Mouse (Mus musculus): ENCODE data around the gene Trim72. TPM values are rescaled to one million over a fixed set of nuclear protein-coding genes. Genes with fewer than 3 reads are reported as not detected.

Trim72 gene
- polyA plus RNA-seq, 1 experiment from 2014 or later: 0.07 TPM

DNA sequence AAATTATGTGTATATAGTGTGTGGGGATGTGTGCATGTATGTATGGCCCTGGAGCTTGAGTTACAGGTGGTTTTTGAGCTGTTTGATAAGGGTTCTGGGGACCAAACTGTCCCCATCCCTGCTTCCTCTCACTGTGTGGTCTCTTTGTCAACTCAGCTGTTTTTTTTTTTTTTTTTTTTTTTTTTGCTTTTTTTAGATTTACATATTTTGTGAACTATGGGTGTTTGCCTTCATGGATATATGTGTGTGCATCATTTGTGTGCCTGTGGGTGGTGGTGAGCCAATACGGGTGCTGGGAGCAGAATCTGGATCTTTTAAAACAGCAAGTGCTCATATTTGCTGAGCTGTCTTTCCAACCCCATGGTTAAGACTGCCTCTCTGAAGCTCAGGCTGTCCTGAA lies 14.8 kb upstream of the Trim72 start:
- 89% methylated on average over 1 of the region's 1 CpGs for WGBS
- Histone ChIP-seq H3K36me3 (ENCODE audit: control insufficient read depth, insufficient read depth, low read length) (peaks cover 17% of the 10 kb centered on the region; the same call in 1 of the 2 replicates), H3K27ac (ENCODE audit: low read depth, low read length) (no peak overlapping the region), H3K9me3 (ENCODE audit: control insufficient read depth, low read length) (no peaks in the 10 kb centered on the region), H3K4me1 (ENCODE audit: control insufficient read depth, insufficient read depth, low read length) (no peaks in the 10 kb centered on the region), H3K4me3 (ENCODE audit: low read depth, low read length) (no peak overlapping the region), H3K27me3 (ENCODE audit: control insufficient read depth, insufficient read depth, low read length) (no peaks in the 10 kb centered on the region), H3K4me2 (no peak overlapping the region), H3K9ac (ENCODE audit: low read length) (no peak overlapping the region)
- no peak for DNase-seq (ENCODE audit: low spot score, missing footprints)
- no peak for ATAC-seq (ENCODE audit: low FRiP score)

DNA sequence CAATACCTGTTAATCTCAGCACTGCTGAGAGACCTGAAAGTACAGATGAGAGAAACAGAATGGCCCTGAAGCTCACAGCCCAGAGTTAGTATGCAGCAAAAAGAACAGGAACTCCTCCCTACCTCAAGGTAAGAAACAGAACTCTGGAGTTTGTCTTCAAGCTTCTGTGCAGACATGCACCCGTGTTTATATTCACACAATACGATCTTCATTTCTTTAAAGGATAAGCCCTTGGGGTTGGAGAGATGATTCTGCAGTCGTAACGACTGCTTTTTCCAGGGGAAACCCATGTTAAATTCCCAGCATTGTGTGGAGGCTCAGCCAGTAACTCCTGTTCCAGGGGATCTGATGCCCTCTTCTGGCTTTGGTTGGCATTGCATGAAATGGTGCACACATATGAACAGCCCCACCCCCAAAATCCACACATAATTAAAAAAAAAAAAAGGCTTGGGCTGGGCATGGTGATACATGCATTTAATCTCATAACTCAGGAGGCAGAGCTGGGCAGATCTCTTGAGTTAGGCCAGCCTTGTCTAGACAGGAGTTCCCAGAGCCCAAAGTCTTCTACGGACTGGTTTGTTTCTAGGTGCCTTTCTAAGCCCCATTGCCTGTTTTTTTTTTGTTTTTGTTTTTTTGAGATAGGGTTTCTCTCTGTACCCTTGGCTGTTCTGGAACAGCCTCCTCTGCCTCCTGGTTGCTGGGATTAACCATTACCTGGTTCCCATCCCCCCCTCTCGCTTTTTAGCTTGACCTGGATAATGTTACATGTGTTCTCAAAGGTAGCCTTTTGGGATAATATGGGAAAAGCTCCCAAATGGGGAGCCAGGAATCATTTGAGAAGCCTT lies 11.9 kb upstream of the Trim72 start:
- ATAC-seq (ENCODE audit: low FRiP score): peak; percentile 31
- Histone ChIP-seq H3K27me3 (ENCODE audit: control insufficient read depth, insufficient read depth, low read length) (no peaks in the 10 kb centered on the region), H3K4me1 (ENCODE audit: control insufficient read depth, insufficient read depth, low read length) (no peaks in the 10 kb centered on the region), H3K9me3 (ENCODE audit: control insufficient read depth, low read length) (no peaks in the 10 kb centered on the region), H3K36me3 (ENCODE audit: control insufficient read depth, insufficient read depth, low read length) (peaks cover 6% of the 10 kb centered on the region; the same call in 1 of the 2 replicates), H3K4me3 (ENCODE audit: low read depth, low read length) (no peak overlapping the region), H3K27ac (ENCODE audit: low read depth, low read length) (no peak overlapping the region), H3K4me2 (no peak overlapping the region), H3K9ac (ENCODE audit: low read length) (no peak overlapping the region)
- DNase-seq (ENCODE audit: low spot score, missing footprints): peak; percentile 97
- WGBS: 48% methylated on average over 6 of the region's 6 CpGs

DNA sequence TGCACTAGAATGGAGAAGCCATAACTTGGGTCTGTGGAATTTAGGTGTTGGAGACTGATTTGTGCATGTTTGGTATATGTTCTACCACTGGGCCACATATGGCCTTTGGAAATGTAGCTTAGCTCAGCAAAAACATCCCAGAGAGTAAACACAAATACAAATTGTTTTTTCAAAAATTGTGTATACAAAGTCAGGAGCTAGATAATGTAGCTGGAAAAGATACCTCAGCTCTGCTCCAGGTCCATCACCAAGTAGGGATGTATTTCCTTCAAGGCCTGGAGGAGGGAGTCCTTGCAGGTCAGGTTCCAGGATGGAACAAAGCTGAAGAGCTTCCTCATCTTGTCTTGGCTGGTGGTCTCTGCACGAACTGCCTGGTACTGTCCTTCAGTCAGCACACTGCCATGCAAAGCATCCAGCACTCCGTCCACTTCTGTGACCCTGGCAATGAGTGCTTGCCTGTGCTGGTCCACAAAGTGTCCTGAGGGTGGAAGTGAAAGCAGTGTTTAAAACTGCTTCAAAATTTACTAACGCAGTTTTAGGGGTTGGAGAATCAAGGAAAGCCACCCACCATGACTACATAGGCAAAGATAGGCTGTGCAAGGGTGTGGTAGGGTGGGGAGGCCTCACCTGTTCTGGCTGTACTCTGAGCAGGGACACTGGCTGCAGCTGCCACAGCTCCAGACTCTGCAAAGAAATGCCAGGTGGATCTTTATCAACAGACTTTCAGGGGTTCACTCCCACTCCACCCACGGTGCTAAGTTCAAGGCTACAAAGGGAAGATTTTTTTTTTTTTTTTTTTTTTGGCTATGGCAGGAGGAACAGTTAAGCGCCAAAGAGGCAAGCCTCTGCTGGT lies 11.0 kb upstream of the Trim72 start:
- Histone ChIP-seq H3K4me3 (ENCODE audit: low read depth, low read length) (no peak overlapping the region), H3K27me3 (ENCODE audit: control insufficient read depth, insufficient read depth, low read length) (no peaks in the 10 kb centered on the region), H3K4me1 (ENCODE audit: control insufficient read depth, insufficient read depth, low read length) (no peaks in the 10 kb centered on the region), H3K36me3 (ENCODE audit: control insufficient read depth, insufficient read depth, low read length) (no peaks in the 10 kb centered on the region), H3K9me3 (ENCODE audit: control insufficient read depth, low read length) (no peaks in the 10 kb centered on the region), H3K27ac (ENCODE audit: low read depth, low read length) (no peak overlapping the region), H3K9ac (ENCODE audit: low read length) (no peak overlapping the region), H3K4me2 (no peak overlapping the region)
- no peak for DNase-seq (ENCODE audit: low spot score, missing footprints)
- WGBS: 48% methylated on average over 5 of the region's 5 CpGs
- ATAC-seq (ENCODE audit: low FRiP score): no peak

GRCm38 (mm10) chr7:127993341-127993977 lies 10.3 kb upstream of the Trim72 start, which contains the start of gene Pycard:
Pycard (minus strand) TSS chr7:127993867.
- Histone ChIP-seq H3K4me2 (peak within 1 kb of the TSS; percentile 17; the same call in 1 of the 2 replicates), H3K36me3 (ENCODE audit: control insufficient read depth, insufficient read depth, low read length) (no peaks in the 10 kb centered on the region), H3K4me3 (ENCODE audit: low read depth, low read length) (no peak within 1 kb of the TSS)

DNA sequence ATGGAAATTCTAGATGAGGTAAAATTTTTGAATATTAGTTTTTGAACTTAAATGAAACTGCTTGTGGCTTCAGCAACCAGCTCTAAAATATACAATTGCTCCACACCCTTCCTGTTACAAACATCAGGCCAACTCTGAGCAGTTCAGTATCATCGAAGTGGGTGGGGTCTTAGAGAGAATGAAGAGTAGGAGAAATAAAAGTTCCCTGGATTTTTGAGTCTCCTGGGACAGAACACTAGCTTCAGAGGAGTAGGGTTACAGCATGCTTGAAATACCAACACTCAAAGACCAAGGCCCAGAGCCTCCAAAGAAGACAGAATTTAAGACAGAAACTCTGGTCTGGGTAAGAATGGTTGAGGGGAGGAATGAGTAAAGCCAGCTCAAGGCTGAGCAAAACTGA lies 4.3 kb upstream of the Trim72 start:
- 92% methylated on average over 1 of the region's 1 CpGs for WGBS
- no peak for DNase-seq (ENCODE audit: low spot score, missing footprints)
- H3K9ac ChIP-seq (ENCODE audit: low read length): no peak overlapping the region
- no peaks in the 10 kb centered on the region for H3K9me3 ChIP-seq (ENCODE audit: control insufficient read depth, low read length)
- H3K4me3 ChIP-seq (ENCODE audit: low read depth, low read length): no peak overlapping the region
- H3K27me3 ChIP-seq (ENCODE audit: control insufficient read depth, insufficient read depth, low read length): peaks cover 1% of the 10 kb centered on the region; the same call in 1 of the 2 replicates
- H3K27ac ChIP-seq (ENCODE audit: low read depth, low read length): no peak overlapping the region
- ATAC-seq (ENCODE audit: low FRiP score): no peak
- H3K4me2 ChIP-seq: no peak overlapping the region
- no peaks in the 10 kb centered on the region for H3K36me3 ChIP-seq (ENCODE audit: control insufficient read depth, insufficient read depth, low read length)
- peaks cover under 1% of the 10 kb centered on the region; the same call in 1 of the 2 replicates for H3K4me1 ChIP-seq (ENCODE audit: control insufficient read depth, insufficient read depth, low read length)

More at GRCm38 (mm10) chr7:127993341-127993977, 10.3 kb upstream of the Trim72 start, which contains the start of gene Pycard:
- H3K27me3 ChIP-seq (ENCODE audit: control insufficient read depth, insufficient read depth, low read length): no peaks in the 10 kb centered on the region
- H3K4me1 ChIP-seq (ENCODE audit: control insufficient read depth, insufficient read depth, low read length): no peaks in the 10 kb centered on the region
- no peaks in the 10 kb centered on the region for H3K9me3 ChIP-seq (ENCODE audit: control insufficient read depth, low read length)
- no peak for ATAC-seq (ENCODE audit: low FRiP score)
- H3K9ac ChIP-seq (ENCODE audit: low read length): peak within 1 kb of the TSS; percentile 40; the same call in 1 of the 2 replicates
- WGBS: 24% methylated on average over 18 of the region's 18 CpGs
- no peak within 1 kb of the TSS for H3K27ac ChIP-seq (ENCODE audit: low read depth, low read length)
- no peak for DNase-seq (ENCODE audit: low spot score, missing footprints)

DNA sequence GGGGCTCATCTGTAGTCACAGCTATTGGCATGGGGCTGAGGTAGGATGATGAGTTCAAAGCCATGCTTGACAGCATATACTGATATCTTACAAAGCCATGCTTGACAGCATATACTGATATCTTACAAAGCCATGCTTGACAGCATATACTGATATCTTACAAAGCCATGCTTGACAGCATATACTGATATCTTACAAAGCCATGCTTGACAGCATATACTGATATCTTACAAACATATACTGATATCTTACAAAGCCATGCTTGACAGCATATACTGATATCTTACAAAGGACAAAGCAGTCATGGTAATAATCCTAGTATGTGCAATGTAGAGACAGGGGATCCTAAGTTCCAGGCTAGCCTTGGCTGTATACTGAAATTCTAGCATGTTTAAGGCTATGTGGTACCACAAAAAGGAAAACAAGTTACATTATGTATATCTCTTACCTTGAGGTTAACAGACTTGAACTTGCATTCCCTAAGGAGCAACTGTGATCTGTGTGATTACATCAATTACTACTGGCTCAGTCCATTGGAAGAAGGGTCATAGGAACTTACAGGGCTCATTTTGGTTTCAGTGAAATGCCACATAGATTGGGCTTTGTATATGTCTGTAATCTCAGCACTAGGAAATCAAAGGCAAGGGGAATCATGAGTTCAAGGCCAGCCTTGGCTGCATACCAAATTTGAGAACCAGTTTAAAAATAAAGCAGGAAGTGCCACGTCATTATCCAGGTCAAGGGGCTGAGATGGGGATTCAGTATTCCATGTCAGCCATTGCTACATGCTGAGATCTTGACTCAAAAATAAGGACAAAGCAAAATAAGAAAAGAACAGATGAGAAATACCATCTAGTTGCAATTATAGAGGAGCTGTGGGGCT lies 3.4 kb upstream of the Trim72 start:
- no peaks in the 10 kb centered on the region for H3K9me3 ChIP-seq (ENCODE audit: control insufficient read depth, low read length)
- DNase-seq (ENCODE audit: low spot score, missing footprints): peak; percentile 77
- H3K36me3 ChIP-seq (ENCODE audit: control insufficient read depth, insufficient read depth, low read length): no peaks in the 10 kb centered on the region
- peaks cover 2% of the 10 kb centered on the region; the same call in 1 of the 2 replicates for H3K27me3 ChIP-seq (ENCODE audit: control insufficient read depth, insufficient read depth, low read length)
- peaks cover 3% of the 10 kb centered on the region; the same call in 1 of the 2 replicates for H3K4me1 ChIP-seq (ENCODE audit: control insufficient read depth, insufficient read depth, low read length)
- no peak for ATAC-seq (ENCODE audit: low FRiP score)
- 90% methylated on average over 1 of the region's 1 CpGs for WGBS
- H3K4me2 ChIP-seq: no peak overlapping the region
- H3K9ac ChIP-seq (ENCODE audit: low read length): no peak overlapping the region
- no peak overlapping the region for H3K4me3 ChIP-seq (ENCODE audit: low read depth, low read length)
- no peak overlapping the region for H3K27ac ChIP-seq (ENCODE audit: low read depth, low read length)

- H3K9me3 ChIP-seq (ENCODE audit: control insufficient read depth, low read length): no peaks in the 10 kb centered on the region
- H3K4me2 ChIP-seq: no peak overlapping the region
- 85% methylated on average over 6 of the region's 6 CpGs for WGBS
- DNase-seq (ENCODE audit: low spot score, missing footprints) (no peak), ATAC-seq (ENCODE audit: low FRiP score) (no peak)
- H3K4me1 ChIP-seq (ENCODE audit: control insufficient read depth, insufficient read depth, low read length): peaks cover 3% of the 10 kb centered on the region; the same call in 1 of the 2 replicates
- no peak overlapping the region for H3K9ac ChIP-seq (ENCODE audit: low read length)
- H3K36me3 ChIP-seq (ENCODE audit: control insufficient read depth, insufficient read depth, low read length): no peaks in the 10 kb centered on the region
- no peak overlapping the region for H3K27ac ChIP-seq (ENCODE audit: low read depth, low read length)
- H3K27me3 ChIP-seq (ENCODE audit: control insufficient read depth, insufficient read depth, low read length): peaks cover 2% of the 10 kb centered on the region; the same call in 1 of the 2 replicates
- H3K4me3 ChIP-seq (ENCODE audit: low read depth, low read length): no peak overlapping the region
Observed at GRCm38 (mm10) chr7:128003098-128003497, 651 bp upstream of the Trim72 start.

- H3K4me3 ChIP-seq (ENCODE audit: low read depth, low read length): no peak overlapping the region
- DNase-seq (ENCODE audit: low spot score, missing footprints) (peak; percentile 83), ATAC-seq (ENCODE audit: low FRiP score) (no peak)
- H3K4me1 ChIP-seq (ENCODE audit: control insufficient read depth, insufficient read depth, low read length): peaks cover 3% of the 10 kb centered on the region; the same call in 1 of the 2 replicates
- H3K27me3 ChIP-seq (ENCODE audit: control insufficient read depth, insufficient read depth, low read length): peaks cover 2% of the 10 kb centered on the region; the same call in 1 of the 2 replicates
- no peak overlapping the region for H3K9ac ChIP-seq (ENCODE audit: low read length)
- H3K27ac ChIP-seq (ENCODE audit: low read depth, low read length): no peak overlapping the region
- H3K9me3 ChIP-seq (ENCODE audit: control insufficient read depth, low read length): no peaks in the 10 kb centered on the region
- no peak overlapping the region for H3K4me2 ChIP-seq
- H3K36me3 ChIP-seq (ENCODE audit: control insufficient read depth, insufficient read depth, low read length): no peaks in the 10 kb centered on the region
- WGBS: 70% methylated on average over 5 of the region's 5 CpGs
Observed at GRCm38 (mm10) chr7:128004150-128004486, 369 bp downstream of the Trim72 start.
